7 mouse cellular contexts compared by ENCODE assay signal in the genomic region with DNA sequence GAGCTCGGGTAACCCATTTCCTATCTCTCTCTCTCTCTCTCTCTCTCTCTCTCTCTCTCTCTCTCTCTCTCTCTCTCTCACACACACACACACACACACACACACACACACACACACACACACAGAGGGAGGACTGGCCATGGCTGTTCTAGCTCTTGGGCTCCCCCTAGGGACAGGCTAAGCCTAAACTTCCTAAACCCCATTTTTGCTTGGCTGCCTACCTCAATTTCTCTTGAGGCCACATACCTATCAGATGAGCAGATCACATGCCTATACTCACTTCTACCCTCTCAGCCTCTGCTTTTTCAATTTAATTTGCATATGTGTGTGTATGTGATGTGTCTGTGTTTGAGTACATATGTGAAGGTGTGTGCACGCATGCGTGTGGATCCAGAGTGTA.
DNase-seq lines count a peak whose midpoint lies in the region; TF ChIP-seq lines count a peak whose summit lies in the region.

No protein-coding gene starts in this region.

- intact Hi-C loops in gastrocnemius, postnatal 36 days (cut with DNase I), result loop anchor here (5.0 kb wide), 1 partner anchor 41 kb away; no protein-coding TSS in a partner anchor
- intact Hi-C loops in left cerebral cortex, postnatal 36 days (cut with DNase I), result no loop called here

- no peak overlapping the region for H3K4me3 ChIP-seq in layer of hippocampus, adult 2 months

- no peak overlapping the region for H3K27ac ChIP-seq in layer of hippocampus, adult 2 months

- peak; percentile 67 for TF ChIP-seq CTCF in layer of hippocampus, adult 2 months (conservative IDR thresholded peaks at IDR 0.05)

- DNase-seq in layer of hippocampus, adult 2 months (ENCODE audit: low spot score in 2 of 2), result peak in 1 of 2 experiments; percentile 54
- DNase-seq in layer of hippocampus, postnatal 14 days (ENCODE audit: low spot score in 2 of 2), result no peak
- peak; percentile 44 for DNase-seq in T-cell, adult 2 months (ENCODE audit: low spot score)
- peak; percentile 50 for DNase-seq in embryo, embryonic 10.5 days (ENCODE audit: low spot score)
- peak; percentile 65 for DNase-seq in retina, postnatal 1 day
- no peak for DNase-seq in gastrocnemius, postnatal 36 days
- no peak for DNase-seq in left cerebral cortex, postnatal 36 days (ENCODE audit: low spot score in 2 of 2)

Comparison
In these comparisons a context has a peak if more than half of its experiments do, and no peak if none do; other contexts are left out.
1. DNase-seq: peak in T-cell, adult 2 months (single experiment), embryo, embryonic 10.5 days (single experiment) and retina, postnatal 1 day (single experiment); none in layer of hippocampus, postnatal 14 days (0 of 2), gastrocnemius, postnatal 36 days (0 of 2) and left cerebral cortex, postnatal 36 days (0 of 2).